ENCODE assay signal across 19 mouse cellular contexts in genomic region chr2:38088346-38088745, GRCm38 (mm10).
DNase-seq lines count a peak whose midpoint lies in the region; ATAC-seq lines count a peak whose summit lies in the region.
"Had no signal": no experiment of that assay in that cellular context is flagged by ENCODE, and none has a peak within 500 bp of the region (broad histone marks: within the 10 kb centered on the region; RNA-seq: fewer than 3 reads in every experiment).

No protein-coding gene starts in this region.

- 0 out of 2 replicates have a peak, but pooled peaks have one; percentile 40 for ATAC-seq in cerebellum, adult (ENCODE audit: insufficient number of reproducible peaks, low FRiP score, low TSS enrichment)
- ATAC-seq in kidney, embryonic 14.5 days (ENCODE audit: low FRiP score, low TSS enrichment), result no peak
- ATAC-seq: hindbrain, embryonic 16.5 days; intestine, embryonic 16.5 days had no signal

- no peak for DNase-seq in cerebellum, postnatal 4 days (ENCODE audit: low spot score in 2 of 2)
- DNase-seq in kidney, adult 11 months, result peak; percentile 81
- DNase-seq in kidney, adult 9 months, result peak; percentile 82
- DNase-seq in kidney, postnatal 36 days, result peak; percentile 60 to 82
- no peak for DNase-seq in heart, postnatal 10 days
- no peak for DNase-seq in spleen, postnatal 36 days (ENCODE audit: low spot score in 2 of 2)
- DNase-seq: adrenal gland, adult 2 months; midbrain, embryonic 14.5 days; spleen, adult 18-20 months; thymus, adult 18-20 months; thymus, postnatal 4 days had no signal

- H3K36me3 ChIP-seq in kidney, embryonic 14.5 days (ENCODE audit: control insufficient read depth, insufficient read depth, low read length), result no peaks in the 10 kb centered on the region
- H3K36me3 ChIP-seq: heart, embryonic 15.5 days; stomach, embryonic 15.5 days had no signal

- intact Hi-C loops in heart, postnatal 10 days (cut with DNase I), result no loop called here

- no peak overlapping the region for H3K4me3 ChIP-seq in kidney, embryonic 14.5 days (ENCODE audit: low read length)
- H3K4me3 ChIP-seq: heart, embryonic 15.5 days; myocyte; stomach, embryonic 15.5 days had no signal

- H3K4me2 ChIP-seq in kidney, embryonic 14.5 days (replicated peaks; ENCODE audit: low read depth, low read length), result no peak overlapping the region
- H3K4me2 ChIP-seq: heart, embryonic 15.5 days; stomach, embryonic 15.5 days had no signal

- no peak overlapping the region for H3K9ac ChIP-seq in kidney, embryonic 14.5 days (ENCODE audit: low read depth, low read length)
- H3K9ac ChIP-seq: heart, embryonic 15.5 days; liver, embryonic 14.5 days; stomach, embryonic 15.5 days had no signal

- H3K27ac ChIP-seq in kidney, embryonic 14.5 days (ENCODE audit: low read depth, low read length), result no peak overlapping the region
- H3K27ac ChIP-seq: heart, embryonic 15.5 days; liver, embryonic 14.5 days; stomach, embryonic 15.5 days had no signal

- no peaks in the 10 kb centered on the region for H3K4me1 ChIP-seq in kidney, embryonic 14.5 days (ENCODE audit: control insufficient read depth, insufficient read depth, low read length)
- H3K4me1 ChIP-seq: stomach, embryonic 15.5 days had no signal

- 67% methylated on average over 1 of the region's 1 CpGs for WGBS in kidney, embryonic 14.5 days

- H3K9me3 ChIP-seq in kidney, embryonic 14.5 days (ENCODE audit: control insufficient read depth, low read length), result no peaks in the 10 kb centered on the region
- H3K9me3 ChIP-seq: heart, embryonic 15.5 days; stomach, embryonic 15.5 days had no signal

- H3K27me3 ChIP-seq in kidney, embryonic 14.5 days (ENCODE audit: control insufficient read depth, insufficient read depth, low read length), result no peaks in the 10 kb centered on the region
- H3K27me3 ChIP-seq: heart, embryonic 15.5 days; stomach, embryonic 15.5 days had no signal

Comparison
In these comparisons a context has a peak if more than half of its experiments do, and no peak if none do; other contexts are left out.
1. DNase-seq: peak in kidney, adult 11 months (single experiment), kidney, adult 9 months (single experiment) and kidney, postnatal 36 days (2 of 2); none in cerebellum, postnatal 4 days (0 of 2), heart, postnatal 10 days (0 of 2) and spleen, postnatal 36 days (0 of 2).